Mouse (Mus musculus) bone marrow macrophage, adult 2 months (primary cell): ENCODE data around the gene Dnajc5.

Experiments used
- CTCF ChIP-seq: IDR thresholded peaks from 2 replicates; pipeline ENCODE4 v1.5.1; 2012; ENCODE audit warnings: low read depth, mild to moderate bottlenecking, low read length, moderate library complexity
- POLR2A ChIP-seq: IDR thresholded peaks from 2 replicates; pipeline ENCODE4 v1.6.1; 2012; ENCODE audit warnings: mild to moderate bottlenecking, low read depth, low read length, borderline replicate concordance

- no peak for TF ChIP-seq CTCF
- no peak for TF ChIP-seq POLR2A
Observed at GRCm38 (mm10) chr2:181579681-181580080, 59.4 kb downstream of the Dnajc5 start.
